Mouse (Mus musculus) spleen, postnatal 4 days (tissue): Measurements from ENCODE around the gene Parp8.
"Not testable (repeated sequence)": the region's sequence is repeated elsewhere in the genome, so short reads cannot be mapped to it uniquely, and the experiment has no call there.

Experiments used
- DNase-seq, 2 experiments: peaks; one replicate each; pipeline ENCODE4 v3.0.0; 2022; ENCODE audit warnings: low spot score in 2 of 2

The Parp8 gene

GRCm38 (mm10) chr13:116962480-116963462 lies 62.6 kb downstream of the Parp8 start:
- no peak for DNase-seq

- no peak for DNase-seq
These were observed 66.4 kb downstream of the Parp8 start for GRCm38 (mm10) chr13:116958776-116959589.

- DNase-seq = no peak
These were observed 67.8 kb downstream of the Parp8 start for GRCm38 (mm10) chr13:116957577-116957976.

GRCm38 (mm10) chr13:116951336-116951735 lies 74.0 kb downstream of the Parp8 start:
- no peak for DNase-seq

GRCm38 (mm10) chr13:116949527-116949926 lies 75.8 kb downstream of the Parp8 start:
- no peak for DNase-seq

- no peak for DNase-seq
These were observed 76.3 kb downstream of the Parp8 start for GRCm38 (mm10) chr13:116949056-116949455.

GRCm38 (mm10) chr13:116948299-116948659 lies 77.1 kb downstream of the Parp8 start:
- DNase-seq = no peak

GRCm38 (mm10) chr13:116947611-116948298 lies 77.6 kb downstream of the Parp8 start:
- no peak for DNase-seq

GRCm38 (mm10) chr13:116946566-116946965 lies 78.8 kb downstream of the Parp8 start:
- no peak for DNase-seq

- DNase-seq = no peak
These were observed 83.9 kb downstream of the Parp8 start for GRCm38 (mm10) chr13:116941280-116942015.

GRCm38 (mm10) chr13:116940761-116941160 lies 84.6 kb downstream of the Parp8 start:
- DNase-seq = no peak

- not testable (repeated sequence) for DNase-seq
These were observed 88.3 kb downstream of the Parp8 start for GRCm38 (mm10) chr13:116937019-116937418.

GRCm38 (mm10) chr13:116917387-116917930 lies 107.9 kb downstream of the Parp8 start:
- DNase-seq = no peak

- no peak for DNase-seq
These were observed 117.1 kb downstream of the Parp8 start for GRCm38 (mm10) chr13:116908284-116908683.

- DNase-seq = no peak
These were observed 121.9 kb downstream of the Parp8 start for GRCm38 (mm10) chr13:116903394-116903793.

GRCm38 (mm10) chr13:116898395-116898794 lies 126.9 kb downstream of the Parp8 start:
- no peak for DNase-seq

GRCm38 (mm10) chr13:116897711-116898110 lies 127.6 kb downstream of the Parp8 start:
- no peak for DNase-seq

GRCm38 (mm10) chr13:116884422-116884942 lies 140.9 kb downstream of the Parp8 start:
- no peak for DNase-seq

GRCm38 (mm10) chr13:116882226-116882625 lies 143.1 kb downstream of the Parp8 start:
- no peak for DNase-seq

GRCm38 (mm10) chr13:116879580-116880192 lies 145.7 kb downstream of the Parp8 start:
- DNase-seq = no peak
